Mouse (Mus musculus) limb, embryonic 11.5 days (tissue): ENCODE results near the gene C7. TPM values are rescaled to one million over a fixed set of nuclear protein-coding genes. Genes with fewer than 3 reads are reported as not detected.

Source experiments
- ATAC-seq: fragments of 200-750 bp; cut with Nextera tagmentation; 2 replicates; pipeline ENCODE4 v1.8.0; 2017; ENCODE audit warnings: low read depth; ENCODE audit not compliant: insufficient number of reproducible peaks, low FRiP score, low TSS enrichment
- DNase-seq: peaks from one replicate; pipeline ENCODE4 v3.0.0-alpha.2; 2015; ENCODE audit warnings: low spot score
- H3K27ac ChIP-seq: fragments of 300-500 bp; sonication (generic); replicated peaks from 2 replicates; pipeline ENCODE4 v1.5.1; 2014; ENCODE audit warnings: low read depth, mild to moderate bottlenecking, low read length
- H3K27me3 ChIP-seq: fragments of 300-500 bp; sonication (generic); 2 replicates; pipeline ENCODE4 v1.6.1; 2014; ENCODE audit warnings: mild to moderate bottlenecking, low read length, mixed read lengths; ENCODE audit not compliant: control insufficient read depth, insufficient read depth
- H3K36me3 ChIP-seq: fragments of 300-500 bp; sonication (generic); 2 replicates; pipeline ENCODE4 v1.6.1; 2014; ENCODE audit warnings: mild to moderate bottlenecking, low read length, moderate library complexity, mixed read lengths; ENCODE audit not compliant: control insufficient read depth, insufficient read depth
- H3K4me1 ChIP-seq: fragments of 300-500 bp; sonication (generic); 2 replicates; pipeline ENCODE4 v1.6.1; 2014; ENCODE audit warnings: low read length, mixed read lengths; ENCODE audit not compliant: control insufficient read depth, insufficient read depth
- H3K4me2 ChIP-seq: fragments of 300-500 bp; sonication (generic); 2 replicates; pipeline ENCODE4 v1.6.1; 2014; ENCODE audit warnings: low read depth, mild to moderate bottlenecking, moderate library complexity; ENCODE audit not compliant: severe bottlenecking
- H3K4me3 ChIP-seq: fragments of 300-500 bp; sonication (generic); 2 replicates; pipeline ENCODE4 v1.5.1; 2014; ENCODE audit warnings: low read depth, low read length
- H3K9ac ChIP-seq: fragments of 300-500 bp; sonication (generic); 2 replicates; pipeline ENCODE4 v1.6.1; 2014; ENCODE audit warnings: mild to moderate bottlenecking, low read length
- H3K9me3 ChIP-seq: fragments of 300-500 bp; sonication (generic); 2 replicates; pipeline ENCODE4 v1.6.1; 2016; ENCODE audit warnings: low read length; ENCODE audit not compliant: control insufficient read depth
- WGBS: fragments of 180-500 bp; shearing (Covaris S2); extraction: QIAGEN DNeasy Blood & Tissue Kit; methylation state at CpG from one replicate; pipeline ENCODE4 v1.1.7; 2014; 5-methylcytosine and 5-hydroxymethylcytosine counted together
- polyA plus RNA-seq: library from polyadenylated mRNA; unstranded; fragments of >200 nt; fragmentation: Nextera tagmentation; extraction: Ambion mirVana; gene quantifications from 2 replicates; pipeline ENCODE4 v1.2.1, GENCODE M21; 2014

C7 gene
- polyA plus RNA-seq: 0.09 TPM in 1 of 2 replicates, not detected in the other

GRCm38 (mm10) chr15:5063635-5064034 is at the start of gene C7:
C7 (minus strand) TSS chr15:5063740.
- no peaks in the 10 kb centered on the region for H3K4me1 ChIP-seq
- no peaks in the 10 kb centered on the region for H3K27me3 ChIP-seq
- no peak within 1 kb of the TSS for H3K4me3 ChIP-seq
- H3K4me2 ChIP-seq: no peak within 1 kb of the TSS
- no peaks in the 10 kb centered on the region for H3K9me3 ChIP-seq
- ATAC-seq (no peak), DNase-seq (no peak)
- no peak within 1 kb of the TSS for H3K9ac ChIP-seq
- H3K27ac ChIP-seq: no peak within 1 kb of the TSS
- no peaks in the 10 kb centered on the region for H3K36me3 ChIP-seq

DNA sequence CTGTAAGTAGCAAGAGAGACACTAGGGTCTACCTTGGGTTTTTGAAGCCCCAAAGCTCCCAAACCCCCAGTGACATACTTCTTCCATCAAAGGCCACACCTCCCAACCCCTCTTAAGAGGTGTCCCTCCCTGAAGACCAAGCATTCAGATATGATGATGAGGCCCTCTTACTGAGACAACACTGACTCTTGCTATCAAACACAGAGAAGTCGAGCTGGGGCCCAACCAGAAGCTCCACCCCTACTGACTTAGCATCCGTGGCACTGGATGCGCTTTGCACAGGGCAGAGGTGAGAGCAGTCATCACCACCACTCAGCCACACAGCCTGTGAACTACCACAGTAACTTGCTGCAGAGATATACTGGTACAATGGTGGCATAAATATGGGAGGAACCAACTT is 49.1 kb upstream of the C7 start:
- 83% methylated on average over 3 of the region's 3 CpGs for WGBS
- Histone ChIP-seq H3K27me3 (no peaks in the 10 kb centered on the region), H3K36me3 (no peaks in the 10 kb centered on the region), H3K9ac (no peak overlapping the region), H3K9me3 (no peaks in the 10 kb centered on the region), H3K27ac (no peak overlapping the region), H3K4me3 (no peak overlapping the region), H3K4me1 (0 out of 2 replicates have a peak, but pooled peaks cover 2% of the 10 kb centered on the region), H3K4me2 (no peak overlapping the region)
- DNase-seq (no peak), ATAC-seq (no peak)

- Histone ChIP-seq H3K27ac (no peak overlapping the region), H3K4me3 (no peak overlapping the region), H3K9me3 (no peaks in the 10 kb centered on the region), H3K36me3 (no peaks in the 10 kb centered on the region), H3K4me1 (no peaks in the 10 kb centered on the region), H3K4me2 (no peak overlapping the region), H3K9ac (no peak overlapping the region), H3K27me3 (no peaks in the 10 kb centered on the region)
- 80% methylated on average over 3 of the region's 3 CpGs for WGBS
- DNase-seq (no peak), ATAC-seq (no peak)
Measured at GRCm38 (mm10) chr15:5108655-5109040, 45.1 kb upstream of the C7 start.

- Histone ChIP-seq H3K9ac (no peak within 1 kb of the TSS), H3K9me3 (no peaks in the 10 kb centered on the region), H3K27me3 (no peaks in the 10 kb centered on the region), H3K36me3 (no peaks in the 10 kb centered on the region), H3K4me3 (no peak within 1 kb of the TSS), H3K27ac (no peak within 1 kb of the TSS), H3K4me1 (no peaks in the 10 kb centered on the region), H3K4me2 (no peak within 1 kb of the TSS)
- ATAC-seq (no peak), DNase-seq (no peak)
- 69% methylated on average over 21 of the region's 21 CpGs for WGBS
Measured at GRCm38 (mm10) chr15:5107686-5108654, 44.4 kb upstream of the C7 start, which contains the start of gene Card6. Card6 (minus strand) TSS chr15:5108539.

GRCm38 (mm10) chr15:5106293-5106692 is 42.8 kb upstream of the C7 start:
- DNase-seq: no peak
- Histone ChIP-seq H3K36me3 (no peaks in the 10 kb centered on the region), H3K27me3 (no peaks in the 10 kb centered on the region), H3K9me3 (no peaks in the 10 kb centered on the region), H3K4me2 (no peak overlapping the region), H3K4me1 (no peaks in the 10 kb centered on the region), H3K9ac (no peak overlapping the region), H3K27ac (no peak overlapping the region), H3K4me3 (no peak overlapping the region)
- 56% methylated on average over 2 of the region's 2 CpGs for WGBS
- ATAC-seq: no peak

- no peak overlapping the region for H3K4me2 ChIP-seq
- H3K9me3 ChIP-seq: no peaks in the 10 kb centered on the region
- H3K4me1 ChIP-seq: no peaks in the 10 kb centered on the region
- ATAC-seq (no peak), DNase-seq (no peak)
- no peaks in the 10 kb centered on the region for H3K36me3 ChIP-seq
- H3K9ac ChIP-seq: no peak overlapping the region
- H3K27ac ChIP-seq: no peak overlapping the region
- no peak overlapping the region for H3K4me3 ChIP-seq
- no peaks in the 10 kb centered on the region for H3K27me3 ChIP-seq
- 82% methylated on average over 6 of the region's 6 CpGs for WGBS
Measured at GRCm38 (mm10) chr15:5105891-5106290, 42.4 kb upstream of the C7 start.

GRCm38 (mm10) chr15:5102312-5102711 is 38.8 kb upstream of the C7 start:
- Histone ChIP-seq H3K4me2 (no peak overlapping the region), H3K9ac (no peak overlapping the region), H3K36me3 (no peaks in the 10 kb centered on the region), H3K27me3 (no peaks in the 10 kb centered on the region), H3K4me3 (no peak overlapping the region), H3K4me1 (no peaks in the 10 kb centered on the region), H3K27ac (no peak overlapping the region), H3K9me3 (no peaks in the 10 kb centered on the region)
- ATAC-seq: no peak
- DNase-seq: no peak
- 87% methylated on average over 4 of the region's 4 CpGs for WGBS

GRCm38 (mm10) chr15:5097376-5097775 is 33.8 kb upstream of the C7 start:
- no peak overlapping the region for H3K27ac ChIP-seq

More at GRCm38 (mm10) chr15:5097376-5097775, 33.8 kb upstream of the C7 start:
- H3K4me3 ChIP-seq: no peak overlapping the region
- no peaks in the 10 kb centered on the region for H3K9me3 ChIP-seq
- ATAC-seq (no peak), DNase-seq (no peak)
- 87% methylated on average over 1 of the region's 1 CpGs for WGBS
- no peak overlapping the region for H3K4me2 ChIP-seq
- H3K9ac ChIP-seq: no peak overlapping the region
- no peaks in the 10 kb centered on the region for H3K36me3 ChIP-seq
- H3K27me3 ChIP-seq: no peaks in the 10 kb centered on the region
- no peaks in the 10 kb centered on the region for H3K4me1 ChIP-seq
